In genomic region chr10:87494596-87494995, GRCm38 (mm10) we compare ENCODE assay signal across 8 mouse cellular contexts. TPM values are rescaled to one million over a fixed set of nuclear protein-coding genes. Genes with fewer than 3 reads are reported as not detected.
DNase-seq lines count a peak whose midpoint lies in the region; ATAC-seq lines count a peak whose summit lies in the region.

No protein-coding gene starts in this region.

- peak; percentile 62 for ATAC-seq in forebrain, embryonic 13.5 days
- ATAC-seq in neural tube, embryonic 13.5 days (ENCODE audit: low read depth), result peak; percentile 33
- no peak for ATAC-seq in monocyte, adult 5-6 weeks (replicated peaks; ENCODE audit: insufficient number of reproducible peaks, low FRiP score, low TSS enrichment, poor library complexity, severe bottlenecking)

- H3K9me3 ChIP-seq in forebrain, embryonic 13.5 days (replicated peaks), result peaks cover 3% of the 10 kb centered on the region
- peaks cover 5% of the 10 kb centered on the region for H3K9me3 ChIP-seq in neural tube, embryonic 13.5 days

- H3K4me1 ChIP-seq in forebrain, embryonic 13.5 days, result peaks cover 43% of the 10 kb centered on the region
- H3K4me1 ChIP-seq in neural tube, embryonic 13.5 days (replicated peaks), result peaks cover 41% of the 10 kb centered on the region

- peak overlapping the region; percentile 94 for H3K4me3 ChIP-seq in forebrain, embryonic 13.5 days
- H3K4me3 ChIP-seq in neural tube, embryonic 13.5 days, result peak overlapping the region; percentile 64

- H3K27me3 ChIP-seq in forebrain, embryonic 13.5 days, result peaks cover 27% of the 10 kb centered on the region
- peaks cover 52% of the 10 kb centered on the region for H3K27me3 ChIP-seq in neural tube, embryonic 13.5 days

- 0% methylated on average over 18 of the region's 18 CpGs for WGBS in forebrain, embryonic 13.5 days
- 2% methylated on average over 18 of the region's 18 CpGs for WGBS in neural tube, embryonic 13.5 days

- H3K27ac ChIP-seq in forebrain, embryonic 13.5 days, result peak overlapping the region; percentile 96
- H3K27ac ChIP-seq in neural tube, embryonic 13.5 days (replicated peaks), result peak overlapping the region; percentile 88; the same call in 1 of the 2 replicates

- peak overlapping the region; percentile 58 for H3K9ac ChIP-seq in forebrain, embryonic 13.5 days
- peak overlapping the region; percentile 60 for H3K9ac ChIP-seq in neural tube, embryonic 13.5 days

- H3K4me2 ChIP-seq in forebrain, embryonic 13.5 days, result peak overlapping the region; percentile 80
- H3K4me2 ChIP-seq in neural tube, embryonic 13.5 days, result peak overlapping the region; percentile 87

- no peaks in the 10 kb centered on the region for H3K36me3 ChIP-seq in forebrain, embryonic 13.5 days (ENCODE audit: poor library complexity, severe bottlenecking)
- no peaks in the 10 kb centered on the region for H3K36me3 ChIP-seq in neural tube, embryonic 13.5 days

- peak; percentile 52 to 83 for DNase-seq in adrenal gland, adult (ENCODE audit: inconsistent age in 2 of 2, low spot score in 1 of 2)
- no peak for DNase-seq in adrenal gland, postnatal 4 days (ENCODE audit: low spot score in 2 of 2)
- peak; percentile 83 for DNase-seq in adrenal gland, adult 2 months
- DNase-seq in heart, postnatal 4 days, result peak; percentile 56
- DNase-seq in layer of hippocampus, postnatal 14 days (ENCODE audit: low spot score in 2 of 2), result peak; percentile 54 to 57

RNA-seq across cellular contexts. Expression of gene Ascl1, which starts 1.1 kb away (rescaled TPM):
- 1 to 10 TPM; 4.2 to 4.4 TPM for total RNA-seq in adrenal gland, postnatal 4 days (2021)
- total RNA-seq in adrenal gland, adult 2 months (2021), result 1 to 10 TPM in 1 of 2 experiments, under 1 TPM in 1; 0.58 to 1.8 TPM
- 1.8 and 2.1 TPM in 2 replicates for polyA plus RNA-seq in adrenal gland, adult 2 months (2012; rRNA removed)
- 32.1 and 33.9 TPM in 2 replicates for polyA plus RNA-seq in forebrain, embryonic 13.5 days (2015; fragmentation: Nextera tagmentation; extraction: Ambion mirVana)
- total RNA-seq in heart, postnatal 4 days (2021), result not detected
- total RNA-seq in layer of hippocampus, postnatal 14 days (2021), result 1 to 10 TPM; 7.3 to 8.0 TPM
- polyA plus RNA-seq in neural tube, embryonic 13.5 days (2015; fragmentation: Nextera tagmentation; extraction: Ambion mirVana), result 12.9 and 21.2 TPM in 2 replicates
- total RNA-seq in monocyte, adult 5-6 weeks (2017), result not detected in 3 replicates

RNA-seq across cellular contexts. Expression of gene Pah, which starts 27.0 kb away (rescaled TPM):
- total RNA-seq in adrenal gland, postnatal 4 days (2021), result 10 to 100 TPM; 16.3 to 20.3 TPM
- total RNA-seq in adrenal gland, adult 2 months (2021), result 1 to 10 TPM in 1 of 2 experiments, not detected in 1; 2.6 TPM
- 0.36 TPM in 1 of 2 replicates, not detected in the other for polyA plus RNA-seq in adrenal gland, adult 2 months (2012; rRNA removed)
- polyA plus RNA-seq in forebrain, embryonic 13.5 days (2015; fragmentation: Nextera tagmentation; extraction: Ambion mirVana), result not detected in 2 replicates
- under 1 TPM in 1 of 2 experiments, not detected in 1; 0.47 TPM for total RNA-seq in heart, postnatal 4 days (2021)
- total RNA-seq in layer of hippocampus, postnatal 14 days (2021), result not detected
- polyA plus RNA-seq in neural tube, embryonic 13.5 days (2015; fragmentation: Nextera tagmentation; extraction: Ambion mirVana), result not detected in 2 replicates
- not detected in 3 replicates for total RNA-seq in monocyte, adult 5-6 weeks (2017)

Comparison
In these comparisons a context has a peak if more than half of its experiments do, and no peak if none do; other contexts are left out.
1. DNase-seq: peak in adrenal gland, adult (2 of 2), adrenal gland, adult 2 months (single experiment), heart, postnatal 4 days (single experiment) and layer of hippocampus, postnatal 14 days (2 of 2); none in adrenal gland, postnatal 4 days (0 of 2).
2. RNA of gene Pah, which starts 27.0 kb away (total RNA-seq): 16.3 to 20.3 TPM in adrenal gland, postnatal 4 days; 2.6 TPM in adrenal gland, adult 2 months, 0.47 TPM in heart, postnatal 4 days, not detected in layer of hippocampus, postnatal 14 days and not detected in monocyte, adult 5-6 weeks; every median in the first group is over 4 times any median in the second.